Mouse (Mus musculus): ENCODE data around the gene 1700022I11Rik.

Gene 1700022I11Rik

DNA sequence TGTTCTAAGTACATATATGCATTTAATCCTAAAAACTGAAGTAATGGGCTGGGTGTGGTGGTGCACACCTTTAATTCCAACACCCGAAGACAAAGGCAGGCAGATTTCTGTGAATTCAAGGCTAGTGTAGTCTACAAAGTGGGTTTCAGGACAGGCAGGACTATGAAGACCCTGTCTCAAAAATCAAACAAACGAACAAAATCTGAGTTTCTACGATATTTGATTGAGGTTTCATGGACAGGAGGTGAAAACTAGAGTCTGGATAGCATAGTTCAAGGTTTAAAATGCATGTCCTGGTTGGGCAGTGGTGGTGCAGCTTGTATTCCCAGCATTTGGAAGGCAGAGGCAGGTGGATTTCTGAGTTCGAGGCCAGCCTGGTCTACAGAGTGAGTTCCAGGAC lies at the start of gene 1700022I11Rik:
TSS of gene 1700022I11Rik (plus strand) at position 301 of the 400 bp plus-strand sequence.
- DNase-seq (ENCODE audit: extremely low read depth, low read depth, low spot score): no peak

DNA sequence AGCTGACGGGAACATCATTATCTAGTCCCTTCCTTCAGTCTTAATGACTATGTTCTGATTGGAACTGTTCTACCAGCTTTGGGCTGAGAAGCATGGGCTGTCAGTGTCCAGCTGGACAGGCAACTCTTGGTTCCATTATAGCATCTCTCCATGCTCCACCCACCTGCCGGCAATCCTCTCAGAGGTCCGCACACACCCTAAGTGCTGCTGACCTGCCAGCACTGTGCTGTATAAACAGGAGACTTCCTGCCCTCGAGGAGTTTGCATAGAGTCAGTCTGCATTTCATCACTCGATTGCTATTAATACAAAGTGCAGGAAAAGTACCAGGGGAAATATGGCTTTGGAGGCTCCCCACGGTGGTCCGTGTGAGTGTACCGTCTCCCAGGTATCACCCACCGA lies 48.7 kb upstream of the 1700022I11Rik start:
- DNase-seq (ENCODE audit: extremely low read depth, low read depth, low spot score): no peak

DNA sequence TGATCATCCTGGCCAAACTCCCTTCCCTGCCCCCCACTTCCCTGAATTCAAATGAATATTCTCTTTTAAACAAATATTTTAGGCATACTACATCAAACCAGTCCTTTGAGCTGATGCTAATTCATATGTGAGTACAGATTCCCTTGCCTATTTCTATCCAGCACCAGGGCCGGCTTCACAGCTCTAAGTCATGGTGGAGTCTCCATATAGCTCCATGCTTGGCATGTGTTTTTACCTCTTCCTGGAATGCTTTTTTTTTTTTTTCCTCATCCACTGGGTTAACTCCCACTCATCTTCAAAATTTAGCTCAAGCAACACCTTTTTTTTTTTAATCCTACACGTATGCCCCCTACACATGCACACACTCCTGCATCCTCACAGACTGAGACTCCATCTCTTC lies 47.9 kb upstream of the 1700022I11Rik start:
- DNase-seq (ENCODE audit: extremely low read depth, low read depth, low spot score): no peak

DNA sequence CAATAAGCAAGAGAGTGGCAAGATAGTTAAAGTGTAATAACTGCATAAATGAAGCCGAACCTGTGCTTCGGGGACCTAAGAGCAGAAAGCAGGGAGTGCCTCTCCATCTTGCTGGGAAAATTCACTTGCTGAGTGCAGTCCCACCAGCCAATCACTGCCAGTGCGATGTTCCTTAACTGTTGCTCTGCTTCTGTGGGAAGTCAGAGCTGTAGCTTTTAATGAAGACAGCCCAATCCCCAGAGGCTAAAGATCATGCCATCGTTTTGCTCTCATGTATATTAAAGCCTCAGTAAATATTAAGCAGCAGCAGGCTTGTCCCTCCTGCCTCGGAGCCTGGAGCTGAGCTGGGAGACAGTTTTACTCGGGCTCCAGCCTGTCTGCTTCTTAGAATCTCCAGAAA lies 47.3 kb upstream of the 1700022I11Rik start:
- DNase-seq (ENCODE audit: extremely low read depth, low read depth, low spot score): no peak

DNA sequence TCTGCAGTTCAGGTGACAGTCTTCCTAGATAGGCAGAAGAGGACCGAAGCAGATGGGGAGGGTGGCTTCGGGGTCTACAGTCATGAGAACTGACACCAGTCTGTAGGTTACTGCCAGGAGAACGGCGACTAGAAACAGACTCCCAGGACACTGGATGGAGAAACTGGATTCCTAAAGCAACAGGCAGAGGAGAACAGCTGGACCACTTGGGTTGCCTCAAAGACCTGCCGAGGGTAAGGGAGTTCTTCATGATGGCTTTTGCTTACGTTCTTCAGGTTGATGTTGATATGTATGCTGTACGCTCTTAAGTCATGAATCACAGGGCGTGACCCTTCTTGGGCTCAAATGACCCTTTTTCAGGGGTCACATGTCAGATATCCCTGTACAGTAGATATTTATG lies 46.9 kb upstream of the 1700022I11Rik start:
- no peak for DNase-seq (ENCODE audit: extremely low read depth, low read depth, low spot score)

DNA sequence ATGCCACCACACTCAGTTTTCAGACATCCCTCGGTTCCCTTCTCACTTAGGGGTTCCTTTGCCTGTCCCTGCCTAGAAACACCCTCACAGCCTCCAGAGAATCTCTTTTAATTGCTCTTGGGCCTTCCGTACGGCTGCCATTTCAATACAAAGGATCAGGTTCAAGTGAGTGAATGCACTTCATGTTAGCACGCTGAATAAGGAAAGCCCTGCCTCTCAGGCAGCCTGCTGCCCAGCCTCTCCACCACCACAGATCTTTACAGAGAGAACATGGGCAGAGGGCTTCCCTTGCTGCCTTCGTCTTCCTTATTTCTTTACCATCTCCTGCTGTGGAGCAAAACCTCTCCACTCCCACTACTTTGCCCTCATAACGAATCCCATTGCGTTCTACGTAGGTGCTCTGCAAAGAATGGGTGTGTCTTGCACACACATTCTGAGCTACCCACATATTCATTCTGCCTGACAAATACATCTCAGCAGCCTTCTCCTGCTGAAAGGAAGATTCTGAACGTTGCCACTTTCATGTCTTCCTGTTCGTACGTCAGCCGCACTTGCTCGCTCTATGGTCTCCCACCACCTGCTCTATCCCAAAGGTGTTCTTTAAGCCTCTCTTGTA lies 45.2 kb upstream of the 1700022I11Rik start:
- DNase-seq (ENCODE audit: extremely low read depth, low read depth, low spot score): no peak

DNA sequence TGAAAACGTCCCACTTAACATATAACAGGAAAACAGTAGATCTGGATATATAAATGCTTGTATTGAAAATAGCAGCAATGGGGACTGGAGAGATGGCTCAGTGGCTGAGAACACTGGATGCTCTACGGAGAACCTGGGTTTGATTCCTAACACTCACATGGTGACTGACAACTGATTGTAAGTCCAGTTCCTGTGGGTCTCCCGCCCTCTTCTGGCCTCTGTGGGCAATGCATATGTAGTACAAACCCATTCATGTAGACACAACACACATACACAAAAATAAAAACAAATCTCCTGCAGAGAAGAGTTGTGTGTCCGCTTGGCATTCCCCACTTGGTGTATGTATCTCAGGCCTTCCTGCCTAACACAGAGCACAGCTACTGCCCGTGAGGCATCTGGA lies 41.2 kb upstream of the 1700022I11Rik start:
- no peak for DNase-seq (ENCODE audit: extremely low read depth, low read depth, low spot score)

DNA sequence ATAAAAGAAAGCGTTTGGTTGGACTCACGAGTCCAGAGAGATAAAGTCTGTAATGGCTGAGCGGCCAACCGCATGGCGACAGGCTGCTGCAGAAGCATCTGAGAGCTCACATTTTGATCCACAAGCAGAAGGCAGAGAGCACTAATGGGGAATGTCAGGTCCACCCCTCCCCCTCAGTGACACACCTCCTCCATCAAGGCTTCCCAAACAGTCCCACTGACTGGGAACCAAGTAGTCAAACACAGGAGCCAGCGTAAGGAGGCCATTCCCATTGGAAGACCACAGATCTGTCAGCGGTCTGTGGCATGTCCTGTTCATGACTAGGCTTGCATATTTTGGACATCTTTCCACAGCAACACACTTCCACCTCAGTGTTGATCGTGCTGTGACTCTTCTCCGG lies 40.5 kb upstream of the 1700022I11Rik start:
- DNase-seq (ENCODE audit: extremely low read depth, low read depth, low spot score): no peak

DNA sequence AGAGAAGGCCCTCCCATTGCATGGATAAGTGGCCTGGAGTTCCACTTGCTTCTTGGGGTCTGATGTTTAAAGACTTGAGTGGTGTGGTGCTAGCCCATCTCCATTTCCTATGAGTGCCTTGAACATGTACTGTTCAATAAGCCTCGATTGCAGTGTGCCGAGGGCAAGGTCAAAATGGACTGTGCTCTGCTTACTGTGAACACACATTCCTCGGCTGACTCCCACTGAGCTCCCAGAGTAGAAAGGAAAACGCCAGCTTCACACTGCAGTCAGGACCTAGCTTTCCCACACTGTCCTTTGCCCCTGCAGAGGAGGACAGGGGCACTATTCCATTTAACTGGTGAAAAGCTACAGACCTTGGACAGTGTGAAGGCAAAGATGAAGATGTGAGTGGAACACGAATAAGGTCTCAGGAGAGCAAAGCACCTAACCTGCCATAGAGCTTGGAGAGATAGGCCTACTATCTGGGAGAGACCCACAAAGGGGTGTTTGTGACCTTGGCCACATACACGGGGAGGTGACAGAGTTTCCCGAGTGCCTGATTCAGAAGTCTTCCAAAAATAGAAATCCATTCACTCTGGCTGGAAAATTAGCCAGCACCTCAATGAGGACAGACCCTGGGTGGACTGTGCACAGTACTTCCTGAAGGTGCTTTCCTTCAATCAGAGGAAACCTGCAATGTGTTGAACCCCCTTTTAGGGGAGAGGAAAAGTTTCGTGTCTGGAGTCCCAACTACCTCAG lies 37.0 kb upstream of the 1700022I11Rik start:
- DNase-seq (ENCODE audit: extremely low read depth, low read depth, low spot score): no peak

DNA sequence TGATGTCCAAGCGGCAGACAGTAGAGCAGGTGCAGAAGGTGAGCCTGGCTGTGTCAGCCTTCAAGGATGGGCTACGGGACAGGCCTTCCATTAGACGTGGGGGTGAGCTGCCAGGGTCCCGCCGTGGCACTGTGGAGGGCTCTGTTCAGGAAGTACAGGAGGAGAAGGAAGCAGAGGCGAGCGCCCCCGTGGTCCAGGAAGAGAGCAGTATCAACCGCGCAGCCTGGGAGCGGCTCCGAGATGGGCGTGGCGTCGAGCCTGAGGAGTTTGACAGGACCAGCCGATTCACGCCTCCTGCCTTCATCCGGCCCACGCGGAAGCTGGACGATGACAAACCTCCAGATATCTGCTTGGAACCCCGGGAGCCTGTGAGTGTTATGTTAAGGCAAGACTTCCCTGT lies 35.8 kb upstream of the 1700022I11Rik start:
- peak; percentile 28 for DNase-seq (ENCODE audit: extremely low read depth, low read depth, low spot score)

DNA sequence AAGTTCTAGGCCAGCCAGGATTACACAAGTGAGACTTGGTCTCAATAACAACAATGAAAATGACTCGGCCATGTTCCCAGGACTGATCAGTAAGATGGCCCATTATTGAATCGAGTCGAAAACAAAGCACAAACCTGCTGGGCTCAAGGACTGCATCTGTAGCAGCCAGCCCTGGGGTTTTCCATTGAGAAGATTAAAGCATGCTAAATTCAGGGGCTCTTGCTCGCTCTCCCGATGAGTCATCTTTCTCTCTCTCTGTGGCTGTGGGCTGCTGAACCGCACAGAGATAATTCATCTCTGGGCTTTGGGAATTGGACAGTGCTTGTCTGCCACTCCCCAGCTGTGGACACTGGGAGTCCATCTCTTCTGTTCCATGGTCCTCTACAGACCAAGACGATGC lies 28.0 kb upstream of the 1700022I11Rik start:
- no peak for DNase-seq (ENCODE audit: extremely low read depth, low read depth, low spot score)

DNA sequence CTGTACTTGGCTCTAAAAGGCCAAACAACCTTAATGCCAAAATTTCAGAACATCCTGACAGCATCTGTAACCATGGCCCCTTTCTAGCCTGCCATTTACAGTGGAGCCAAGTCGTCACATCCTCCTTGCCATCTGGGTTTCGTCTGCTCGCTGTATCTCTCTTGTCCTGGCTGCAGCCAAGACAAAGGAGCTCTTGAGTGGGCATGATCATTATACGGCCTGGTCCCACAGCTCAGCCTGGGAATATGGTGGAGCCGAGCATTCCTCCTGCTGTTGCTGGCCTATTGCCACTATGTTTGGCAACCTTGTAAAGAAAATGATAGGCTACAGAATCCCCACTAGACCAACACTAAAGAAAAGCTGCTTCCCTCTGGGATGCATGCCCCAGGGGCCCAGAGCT lies 26.1 kb upstream of the 1700022I11Rik start:
- no peak for DNase-seq (ENCODE audit: extremely low read depth, low read depth, low spot score)

DNA sequence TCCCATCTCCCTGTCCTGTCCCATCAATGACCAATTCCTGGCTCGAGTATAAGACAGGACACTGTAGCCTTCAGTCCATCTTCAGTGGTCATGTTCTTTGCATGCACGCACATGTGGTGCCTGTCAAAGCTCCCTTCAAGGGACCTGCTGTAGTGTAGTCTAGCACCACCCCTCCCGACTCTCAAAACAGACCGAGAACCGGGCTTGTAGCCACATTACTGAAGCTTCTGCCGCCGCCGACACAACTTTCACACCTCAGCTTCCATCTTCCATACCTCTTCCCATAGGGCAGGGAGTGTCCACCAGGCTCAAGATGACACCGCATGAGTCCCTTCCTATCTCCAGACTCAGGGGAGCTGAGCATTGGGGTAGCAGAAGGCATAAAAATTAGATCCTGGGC lies 25.2 kb upstream of the 1700022I11Rik start:
- no peak for DNase-seq (ENCODE audit: extremely low read depth, low read depth, low spot score)

DNA sequence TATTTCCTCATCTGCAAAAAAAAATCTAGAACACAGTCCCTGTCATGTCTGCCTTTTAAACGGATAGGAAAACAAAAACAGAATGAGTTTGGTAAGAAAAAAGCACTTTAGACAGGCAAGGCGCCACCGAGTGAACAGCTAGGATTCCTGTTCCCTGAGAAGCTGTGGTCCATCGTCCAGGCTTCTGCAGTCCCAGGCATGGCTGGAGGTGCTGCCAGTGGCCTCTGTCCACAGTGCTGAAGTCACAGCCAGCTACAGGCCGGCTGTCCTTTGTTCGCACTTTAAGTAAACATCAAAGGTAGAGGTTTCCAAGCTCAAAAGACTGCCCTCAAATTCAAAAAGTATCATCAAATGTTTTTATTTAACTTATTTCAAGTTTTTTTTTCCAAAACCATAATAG lies 24.4 kb upstream of the 1700022I11Rik start:
- no peak for DNase-seq (ENCODE audit: extremely low read depth, low read depth, low spot score)

DNA sequence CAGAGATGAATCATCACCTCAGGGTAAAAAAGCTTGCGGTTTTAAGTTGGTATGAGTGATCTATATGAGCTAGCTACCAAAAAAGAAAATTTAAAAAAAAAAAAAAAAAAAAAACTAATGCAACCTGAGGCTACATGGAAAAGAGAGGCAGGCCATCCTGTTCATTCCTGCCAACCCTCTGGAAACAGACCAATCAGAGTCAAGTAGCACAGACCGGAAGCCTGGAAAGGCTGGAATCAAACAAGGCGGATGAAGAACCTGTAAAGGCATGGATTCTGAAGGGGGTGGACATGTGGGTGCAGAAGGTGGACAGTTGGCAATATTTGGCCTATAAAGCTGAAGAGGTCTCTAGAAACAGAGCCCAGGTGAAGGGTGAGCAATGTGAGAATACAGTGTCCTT lies 24.0 kb upstream of the 1700022I11Rik start:
- no peak for DNase-seq (ENCODE audit: extremely low read depth, low read depth, low spot score)

DNA sequence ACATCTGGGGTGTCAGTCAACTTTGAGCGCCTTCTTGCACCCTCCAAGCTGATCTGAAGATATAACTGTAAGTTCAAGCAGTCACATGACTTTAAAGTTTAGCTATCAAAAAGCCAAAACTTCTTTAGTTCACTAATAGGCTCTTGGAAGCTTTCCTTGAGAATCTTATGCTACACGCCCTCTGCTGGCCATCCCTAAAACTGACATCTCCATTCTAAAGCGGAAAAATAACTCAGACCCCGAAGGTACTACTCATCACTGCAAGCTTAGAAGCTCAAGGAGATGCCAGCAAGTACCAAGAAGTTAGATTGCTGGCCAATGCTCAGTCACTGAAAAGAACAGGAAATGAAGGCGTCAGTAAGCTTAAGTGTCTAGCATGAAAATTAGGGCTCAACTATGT lies 23.5 kb upstream of the 1700022I11Rik start:
- no peak for DNase-seq (ENCODE audit: extremely low read depth, low read depth, low spot score)

DNA sequence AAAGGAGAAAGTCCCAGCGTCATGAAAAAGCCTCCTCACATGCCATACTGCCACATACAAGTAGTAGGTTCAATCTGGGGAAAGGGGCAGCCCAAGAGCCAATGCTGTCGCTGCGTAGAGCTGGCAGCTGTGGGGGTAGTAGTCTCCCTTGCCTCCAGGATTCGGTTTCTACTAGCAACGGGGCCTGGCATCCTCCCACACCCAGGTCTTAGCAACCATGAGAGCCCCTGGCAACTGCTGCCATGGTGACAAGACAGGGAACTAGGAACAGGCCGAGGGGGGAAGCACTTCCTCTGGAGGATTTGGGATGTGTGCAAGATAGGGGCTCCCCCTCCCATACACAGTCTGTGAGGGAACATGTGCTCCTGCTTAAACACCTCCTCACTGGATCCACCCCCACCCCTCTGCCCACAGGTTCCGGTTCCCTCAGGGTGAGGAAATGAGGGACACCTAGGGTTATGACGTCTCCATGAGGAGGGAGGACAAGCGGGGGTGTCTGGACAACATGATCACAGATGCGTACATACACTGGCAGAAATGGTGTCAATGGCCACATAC lies 22.6 kb upstream of the 1700022I11Rik start:
- DNase-seq (ENCODE audit: extremely low read depth, low read depth, low spot score): no peak

DNA sequence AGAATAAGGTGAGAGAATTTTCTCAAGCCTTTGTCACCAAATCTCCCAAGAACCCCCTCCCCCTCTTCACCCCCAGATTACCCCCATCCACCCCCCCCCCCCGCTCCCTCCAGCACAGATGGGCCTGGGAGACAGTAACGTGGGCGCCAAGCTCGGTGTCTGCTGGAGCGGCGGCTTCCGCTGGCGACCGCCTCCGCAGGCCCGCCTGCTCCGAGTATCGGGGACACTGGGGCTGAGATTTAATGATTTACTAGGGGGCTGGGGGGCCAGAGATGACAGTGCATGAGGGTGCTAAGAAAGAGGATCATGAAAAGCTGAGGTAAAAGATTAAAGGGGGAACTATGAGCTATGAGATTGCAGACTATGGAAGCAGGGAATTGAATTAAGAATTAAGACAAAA lies 20.9 kb upstream of the 1700022I11Rik start:
- no peak for DNase-seq (ENCODE audit: extremely low read depth, low read depth, low spot score)

DNA sequence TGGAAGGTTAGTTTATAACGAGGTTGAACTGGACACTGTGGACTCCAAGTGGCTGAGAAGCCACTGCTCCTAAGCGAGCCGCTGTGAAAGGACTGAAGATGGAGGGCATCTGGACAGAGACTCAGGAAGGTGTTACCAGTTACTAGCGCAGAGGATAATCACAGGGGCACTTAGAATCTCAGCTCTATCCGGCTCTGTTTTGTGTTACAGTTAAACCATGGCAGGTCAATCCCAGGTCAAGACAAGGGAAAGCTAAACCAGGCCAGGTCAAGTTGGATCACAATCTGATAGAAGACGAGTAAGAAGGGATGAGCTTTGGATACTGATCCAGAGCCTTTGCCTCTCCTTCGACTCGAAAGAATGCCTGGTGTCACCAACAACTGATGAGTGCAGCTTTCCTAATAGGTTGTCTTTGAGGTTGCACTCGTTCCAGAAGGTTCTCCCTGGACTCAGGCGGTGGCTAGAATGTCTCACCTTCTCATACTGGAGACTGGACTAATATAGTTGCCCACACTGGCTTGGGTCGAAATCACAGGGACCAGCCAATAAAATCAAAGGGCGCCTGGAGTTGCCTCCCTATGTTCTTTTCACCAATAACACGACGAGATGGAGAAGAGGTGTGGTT lies 20.2 kb upstream of the 1700022I11Rik start:
- no peak for DNase-seq (ENCODE audit: extremely low read depth, low read depth, low spot score)

DNA sequence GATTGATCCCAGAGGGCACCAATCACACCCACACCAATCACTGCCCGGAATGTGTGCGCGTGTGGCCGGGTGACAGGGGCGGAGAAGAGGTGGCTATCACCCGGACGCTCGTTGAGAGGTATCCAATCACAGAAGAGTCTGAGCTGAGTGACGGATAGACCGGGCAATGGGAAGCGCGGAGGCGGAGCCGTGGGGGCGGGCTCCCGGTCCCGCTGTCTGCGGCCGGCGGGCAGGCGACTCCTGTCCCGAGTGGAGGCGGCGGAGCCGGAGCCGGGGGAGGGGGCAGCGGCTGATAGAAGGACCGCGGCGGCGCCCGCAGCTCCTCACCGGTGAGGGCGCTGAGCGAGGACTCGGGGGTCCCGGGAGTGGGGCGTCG lies 19.7 kb upstream of the 1700022I11Rik start, which contains the start of gene Dnajb5:
TSS of gene Dnajb5 (plus strand) at position 139 of the 376 bp plus-strand sequence.
- DNase-seq (ENCODE audit: extremely low read depth, low read depth, low spot score): peak; percentile 76

DNA sequence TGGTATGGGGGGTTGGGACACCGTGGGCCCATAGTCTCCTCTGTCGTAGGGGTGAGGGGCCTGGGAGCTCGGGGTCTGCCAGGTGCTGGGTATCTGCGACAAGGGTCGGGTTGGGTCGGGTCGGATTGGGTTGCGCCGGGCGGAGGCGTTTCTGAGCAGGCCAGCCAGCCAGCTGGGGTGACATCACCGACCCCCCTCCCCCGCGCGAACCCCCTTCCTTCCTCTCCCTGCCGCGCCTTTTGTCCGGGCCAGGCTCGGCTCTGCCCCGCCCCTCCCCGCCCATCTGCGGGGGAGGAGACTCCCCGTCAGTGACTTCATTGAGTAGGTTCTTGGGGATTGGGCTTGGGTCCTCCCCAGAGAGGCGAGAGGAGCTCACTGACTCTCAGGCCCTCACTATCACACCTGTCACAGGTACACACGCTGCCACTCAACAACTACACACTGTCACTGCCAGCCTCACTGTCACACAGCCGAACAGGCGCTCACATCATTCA lies 19.3 kb upstream of the 1700022I11Rik start:
- DNase-seq (ENCODE audit: extremely low read depth, low read depth, low spot score): no peak

All from fat pad, adult 2 months (tissue).